Mouse (Mus musculus) midbrain, embryonic 14.5 days (tissue): ENCODE data around the gene Krtap5-1. TPM values are rescaled to one million over a fixed set of nuclear protein-coding genes. Genes with fewer than 3 reads are reported as not detected.
A peak's percentile ranks its signal among the peaks of the same experiment; 100 is the strongest.

Experiments
- ATAC-seq: fragments of 200-750 bp; cut with Nextera tagmentation; 2 replicates; pipeline ENCODE4 v1.8.0; 2017; ENCODE audit warnings: moderate number of reproducible peaks, moderate library complexity; ENCODE audit not compliant: low FRiP score, low TSS enrichment
- DNase-seq: peaks from one replicate; pipeline ENCODE4 v3.0.0-alpha.2; 2015
- H3K27ac ChIP-seq: fragments of 300-500 bp; sonication (generic); replicated peaks from 2 replicates; pipeline ENCODE4 v1.5.1; 2014; ENCODE audit warnings: mild to moderate bottlenecking, low read depth, low read length, moderate library complexity
- H3K27me3 ChIP-seq: fragments of 300-500 bp; sonication (generic); 2 replicates; pipeline ENCODE4 v1.6.1; 2014; ENCODE audit warnings: low read length, control low read depth, mixed read lengths; ENCODE audit not compliant: control insufficient read depth, insufficient read depth
- H3K36me3 ChIP-seq: fragments of 300-500 bp; sonication (generic); 2 replicates; pipeline ENCODE4 v1.6.1; 2014; ENCODE audit warnings: low read length, control low read depth; ENCODE audit not compliant: control insufficient read depth, insufficient read depth
- H3K4me1 ChIP-seq: fragments of 300-500 bp; sonication (generic); 2 replicates; pipeline ENCODE4 v1.6.1; 2014; ENCODE audit warnings: mild to moderate bottlenecking, antibody characterized with exemption, low read length, control low read depth; ENCODE audit not compliant: control insufficient read depth, insufficient read depth
- H3K4me2 ChIP-seq: fragments of 300-500 bp; sonication (generic); 2 replicates; pipeline ENCODE4 v1.6.1; 2014; ENCODE audit warnings: mild to moderate bottlenecking, low read length, moderate library complexity
- H3K4me3 ChIP-seq: fragments of 300-500 bp; sonication (generic); replicated peaks from 2 replicates; pipeline ENCODE4 v1.5.1; 2014; ENCODE audit warnings: low read depth, low read length
- H3K9ac ChIP-seq: fragments of 300-500 bp; sonication (generic); replicated peaks from 2 replicates; pipeline ENCODE4 v1.6.1; 2014; ENCODE audit warnings: mild to moderate bottlenecking, low read length, moderate library complexity
- H3K9me3 ChIP-seq: fragments of 300-500 bp; sonication (generic); 2 replicates; pipeline ENCODE4 v1.6.1; 2016; ENCODE audit warnings: low read length, control low read depth, mixed read lengths; ENCODE audit not compliant: control insufficient read depth
- WGBS: fragments of 180-500 bp; shearing (Covaris S2); extraction: QIAGEN DNeasy Blood & Tissue Kit; methylation state at CpG from one replicate; pipeline ENCODE4 v1.1.7; 2014; 5-methylcytosine and 5-hydroxymethylcytosine counted together
- polyA plus RNA-seq: library from polyadenylated mRNA; unstranded; fragments of >200 nt; fragmentation: Nextera tagmentation; extraction: Ambion mirVana; gene quantifications from 2 replicates; pipeline ENCODE4 v1.2.1, GENCODE M21; 2014

Gene Krtap5-1
- polyA plus RNA-seq, 1 experiment from 2014 or later, result not detected

- Histone ChIP-seq H3K9me3 (no peaks in the 10 kb centered on the region), H3K9ac (no peak overlapping the region), H3K4me2 (no peak overlapping the region), H3K27ac (no peak overlapping the region), H3K4me3 (no peak overlapping the region), H3K4me1 (no peaks in the 10 kb centered on the region), H3K27me3 (no peaks in the 10 kb centered on the region), H3K36me3 (no peaks in the 10 kb centered on the region)
- no peak for ATAC-seq
- WGBS, result 0% methylated on average over 2 of the region's 2 CpGs
- DNase-seq, result peak; percentile 80
Measured at GRCm38 (mm10) chr7:142255517-142255916, 41.4 kb downstream of the Krtap5-1 start.

- no peak overlapping the region for H3K4me3 ChIP-seq
- ATAC-seq (no peak), DNase-seq (peak; percentile 76)
- no peak overlapping the region for H3K9ac ChIP-seq
- H3K4me2 ChIP-seq, result no peak overlapping the region
- no peak overlapping the region for H3K27ac ChIP-seq
- 0% methylated on average over 1 of the region's 1 CpGs for WGBS
- no peaks in the 10 kb centered on the region for H3K4me1 ChIP-seq
- H3K36me3 ChIP-seq, result no peaks in the 10 kb centered on the region
- H3K27me3 ChIP-seq, result no peaks in the 10 kb centered on the region
- H3K9me3 ChIP-seq, result no peaks in the 10 kb centered on the region
Measured at GRCm38 (mm10) chr7:142249824-142250223, 47.1 kb downstream of the Krtap5-1 start.

Other genes starting within 250 kb of the Krtap5-1 start
- 53.5 and 57.2 TPM in 2 replicates for gene Mob2, start 236.1 kb downstream of the Krtap5-1 start, polyA plus RNA-seq
- 112 and 126 TPM in 2 replicates for gene Dusp8, start 201.3 kb downstream of the Krtap5-1 start, polyA plus RNA-seq
- gene Gm45618, start 176.4 kb downstream of the Krtap5-1 start, polyA plus RNA-seq, result 0.34 TPM in 1 of 2 replicates, not detected in the other
- not detected in 2 replicates for gene Gm39115, start 161.1 kb downstream of the Krtap5-1 start, polyA plus RNA-seq
- gene Gm45337, start 152.5 kb downstream of the Krtap5-1 start, polyA plus RNA-seq, result not detected in 2 replicates
- not detected in 2 replicates for gene Gm29735, start 140.0 kb downstream of the Krtap5-1 start, polyA plus RNA-seq
- not detected in 2 replicates for gene Gm4553, start 131.4 kb downstream of the Krtap5-1 start, polyA plus RNA-seq
- not detected in 2 replicates for gene Krtap5-2, start 121.1 kb downstream of the Krtap5-1 start, polyA plus RNA-seq
- gene Gm10153, start 106.7 kb downstream of the Krtap5-1 start, polyA plus RNA-seq, result not detected in 2 replicates
- gene Krtap5-3, start 95.8 kb downstream of the Krtap5-1 start, polyA plus RNA-seq, result not detected in 2 replicates
- gene Gm7579, start 85.3 kb downstream of the Krtap5-1 start, polyA plus RNA-seq, result not detected in 2 replicates
- gene Krtap5-5, start 67.1 kb downstream of the Krtap5-1 start, polyA plus RNA-seq, result not detected in 2 replicates
- not detected in 2 replicates for gene Gm40460, start 56.0 kb downstream of the Krtap5-1 start, polyA plus RNA-seq
- gene Gm2431, start 38.8 kb downstream of the Krtap5-1 start, polyA plus RNA-seq, result not detected in 2 replicates
- gene Gm4559, start 22.8 kb downstream of the Krtap5-1 start, polyA plus RNA-seq, result not detected in 2 replicates
- not detected in 2 replicates for gene Krtap5-4, start 6.4 kb upstream of the Krtap5-1 start, polyA plus RNA-seq
- gene Ifitm10, start 76.6 kb upstream of the Krtap5-1 start, polyA plus RNA-seq, result 3.9 and 6.1 TPM in 2 replicates
- gene Gm49369, start 85.5 kb upstream of the Krtap5-1 start, polyA plus RNA-seq, result 1.8 TPM in 1 of 2 replicates, not detected in the other
- gene Ctsd, start 90.9 kb upstream of the Krtap5-1 start, polyA plus RNA-seq, result 208 and 229 TPM in 2 replicates
- not detected in 2 replicates for gene Syt8, start 137.7 kb upstream of the Krtap5-1 start, polyA plus RNA-seq
- not detected in 2 replicates for gene Tnni2, start 144.7 kb upstream of the Krtap5-1 start, polyA plus RNA-seq
- gene Lsp1, start 163.7 kb upstream of the Krtap5-1 start, polyA plus RNA-seq, result 2.7 and 8.0 TPM in 2 replicates
- 1.1 TPM in 1 of 2 replicates, not detected in the other for gene Tnnt3, start 201.7 kb upstream of the Krtap5-1 start, polyA plus RNA-seq
- 11.9 and 23.9 TPM in 2 replicates for gene Mrpl23, start 235.6 kb upstream of the Krtap5-1 start, polyA plus RNA-seq